Mouse (Mus musculus): ENCODE measurements around the gene Loxl3.

- TF ChIP-seq CTCF (IDR thresholded peaks at IDR 0.05; ENCODE audit: borderline replicate concordance, insufficient read depth, low read length) (no peak), POLR2A (IDR thresholded peaks at IDR 0.05; ENCODE audit: low read depth, low read length) (no peak)
Observed at GRCm38 (mm10) chr6:83092416-83093127, 58.6 kb downstream of the Loxl3 start.

Data from embryonic fibroblast, embryonic 13.5 days (primary cell).